Mouse (Mus musculus) lung, adult 2 months (tissue): ENCODE results near the gene Utrn.

ENCODE experiments used
- CTCF ChIP-seq: fragments of 200-500 bp; IDR thresholded peaks from 2 replicates; pipeline ENCODE4 v1.5.1; 2011; ENCODE audit warnings: mild to moderate bottlenecking, low read length, control low read depth; ENCODE audit not compliant: insufficient read depth
- POLR2A ChIP-seq: fragments of 200-500 bp; IDR thresholded peaks from 2 replicates; pipeline ENCODE4 v1.6.1; 2011; ENCODE audit warnings: low read depth, mild to moderate bottlenecking, control low read depth, low read length, borderline replicate concordance; ENCODE audit errors: extremely low read depth

GRCm38 (mm10) chr10:12869846-12870245, 681 bp upstream of the Utrn start:
- TF ChIP-seq CTCF (no peak), POLR2A (no peak)
